ENCODE assay signal across 8 mouse cellular contexts in the genomic region with DNA sequence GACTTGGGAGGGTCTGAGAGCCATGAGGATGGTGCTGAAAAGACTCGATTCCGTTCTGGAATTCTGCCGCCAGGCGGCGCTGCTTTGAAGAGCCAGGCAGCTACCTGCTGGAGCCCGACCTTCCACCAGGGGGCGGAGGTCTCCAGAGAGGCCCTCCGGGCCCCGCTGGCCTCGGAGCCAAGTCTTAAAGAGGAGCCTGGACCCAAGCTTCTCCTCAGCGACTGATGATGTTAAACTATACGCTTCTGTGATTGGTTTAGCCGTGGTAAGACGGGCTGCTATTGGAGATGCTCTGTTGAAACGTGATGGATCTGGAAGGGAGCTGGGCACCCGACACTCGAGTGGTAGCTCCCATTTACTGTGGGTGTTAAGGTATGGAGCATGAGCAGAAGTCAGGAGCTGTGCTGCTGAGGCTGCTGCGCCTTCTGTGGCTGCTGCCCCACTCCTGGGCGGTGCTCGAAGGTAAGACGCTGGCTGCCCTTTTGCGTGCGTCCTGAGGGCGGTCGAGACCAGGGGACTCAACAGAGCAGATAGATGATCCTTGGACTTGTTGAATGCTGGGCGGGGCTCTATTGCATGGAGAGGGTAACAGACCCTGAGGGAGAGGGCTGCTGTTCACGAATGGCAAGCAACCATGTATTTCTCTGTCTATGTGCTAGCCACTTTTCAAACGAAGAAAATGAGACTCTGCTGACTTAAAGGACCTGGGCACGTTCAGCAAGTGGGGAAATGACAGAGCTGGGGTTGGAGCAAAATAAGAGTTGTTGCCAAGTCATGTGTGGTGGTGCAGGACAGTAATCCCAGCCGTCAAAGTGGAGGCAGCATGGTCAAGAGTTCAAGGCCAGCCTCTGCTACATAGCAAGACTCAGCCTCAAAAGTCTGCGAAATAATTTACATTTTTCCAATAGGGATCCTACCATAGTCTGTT. TPM values are rescaled to one million over a fixed set of nuclear protein-coding genes. Genes with fewer than 3 reads are reported as not detected.
DNase-seq lines count a peak whose midpoint lies in the region; ATAC-seq lines count a peak whose summit lies in the region.

No protein-coding gene starts in this region.

- H3K36me3 ChIP-seq in hindbrain, embryonic 11.5 days (ENCODE audit: control insufficient read depth, insufficient read depth, low read length) = no peaks in the 10 kb centered on the region

- peak overlapping the region; percentile 23 for H3K4me3 ChIP-seq in hindbrain, embryonic 11.5 days (ENCODE audit: low read depth, low read length)

- no peak overlapping the region for H3K9ac ChIP-seq in hindbrain, embryonic 11.5 days (ENCODE audit: low read depth, low read length)

- H3K9me3 ChIP-seq in hindbrain, embryonic 11.5 days (ENCODE audit: control insufficient read depth, low read length) = no peaks in the 10 kb centered on the region

- H3K4me2 ChIP-seq in hindbrain, embryonic 11.5 days (replicated peaks; ENCODE audit: low read depth, low read length) = peak overlapping the region; percentile 71

- H3K27me3 ChIP-seq in hindbrain, embryonic 11.5 days (ENCODE audit: control insufficient read depth, insufficient read depth, low read length) = peaks cover 22% of the 10 kb centered on the region

- H3K27ac ChIP-seq in hindbrain, embryonic 11.5 days (ENCODE audit: low read depth, low read length) = no peak overlapping the region

- ATAC-seq in frontal cortex, adult (ENCODE audit: low TSS enrichment) = peak; percentile 97
- peak; percentile 97 for ATAC-seq in hindbrain, embryonic 11.5 days (ENCODE audit: low FRiP score)

- 7% methylated on average over 31 of the region's 31 CpGs for WGBS in hindbrain, embryonic 11.5 days

- peak; percentile 99 for DNase-seq in MN1 (ENCODE audit: low spot score)
- peak; percentile 100 for DNase-seq in cerebellum, adult 9-10 months
- DNase-seq in hindbrain, embryonic 11.5 days (ENCODE audit: low spot score) = peak; percentile 100
- peak; percentile 99 to 100 for DNase-seq in layer of hippocampus, postnatal 10 days (ENCODE audit: low spot score in 2 of 2)
- peak; percentile 99 for DNase-seq in lung, postnatal 10 days
- DNase-seq in ovary, postnatal 36 days (ENCODE audit: low spot score) = peak; percentile 98
- peak; percentile 99 for DNase-seq in thymus, postnatal 25 days

- 0 out of 2 replicates have a peak, but pooled peaks cover 6% of the 10 kb centered on the region for H3K4me1 ChIP-seq in hindbrain, embryonic 11.5 days (replicated peaks; ENCODE audit: control insufficient read depth, insufficient read depth, low read length)

RNA-seq across cellular contexts. Expression of a gene that starts 7.5 kb away (rescaled TPM):
- polyA plus RNA-seq in hindbrain, embryonic 11.5 days (2014; fragmentation: Nextera tagmentation; extraction: Ambion mirVana) = not detected in 2 replicates
- total RNA-seq in layer of hippocampus, postnatal 10 days (2021) = not detected

RNA-seq across cellular contexts. Expression of a gene that starts 13.1 kb away (rescaled TPM):
- 113 and 159 TPM in 2 replicates for polyA plus RNA-seq in hindbrain, embryonic 11.5 days (2014; fragmentation: Nextera tagmentation; extraction: Ambion mirVana)
- total RNA-seq in layer of hippocampus, postnatal 10 days (2021) = 100 to 1,000 TPM; 252 to 263 TPM

RNA-seq across cellular contexts. Expression of a gene that starts 16.2 kb away (rescaled TPM):
- polyA plus RNA-seq in hindbrain, embryonic 11.5 days (2014; fragmentation: Nextera tagmentation; extraction: Ambion mirVana) = 8.6 and 13.8 TPM in 2 replicates
- 10 to 100 TPM; 34.4 to 38.6 TPM for total RNA-seq in layer of hippocampus, postnatal 10 days (2021)

RNA-seq across cellular contexts. Expression of a gene that starts 17.3 kb away (rescaled TPM):
- polyA plus RNA-seq in hindbrain, embryonic 11.5 days (2014; fragmentation: Nextera tagmentation; extraction: Ambion mirVana) = 0.29 and 0.94 TPM in 2 replicates
- total RNA-seq in layer of hippocampus, postnatal 10 days (2021) = under 1 TPM; 0.69 to 0.91 TPM

RNA-seq across cellular contexts. Expression of a gene that starts 43.4 kb away (rescaled TPM):
- 0.26 and 0.32 TPM in 2 replicates for polyA plus RNA-seq in hindbrain, embryonic 11.5 days (2014; fragmentation: Nextera tagmentation; extraction: Ambion mirVana)
- total RNA-seq in layer of hippocampus, postnatal 10 days (2021) = under 1 TPM in 1 of 2 experiments, not detected in 1; 0.34 TPM
